Mouse (Mus musculus): ENCODE results near the gene Cop1.

- TF ChIP-seq CTCF (IDR thresholded peaks at IDR 0.05; ENCODE audit: low read depth) (no peak), EP300 (IDR thresholded peaks at IDR 0.05; ENCODE audit: low read depth) (no peak)
These were observed 139.8 kb downstream of the Cop1 start for GRCm38 (mm10) chr1:159371881-159372390.

Measured in liver, postnatal 0 days (tissue).